Mouse (Mus musculus) gastrocnemius, postnatal 14 days (tissue): ENCODE measurements around the gene Smim24. TPM values are rescaled to one million over a fixed set of nuclear protein-coding genes. Genes with fewer than 3 reads are reported as not detected.

Experiments
- DNase-seq: peaks from one replicate; pipeline ENCODE4 v3.0.0; 2021; ENCODE audit warnings: mixed read lengths
- intact Hi-C: fragments of 180-260 bp; cut with DNase I; formaldehyde crosslinking; loops from one replicate; pipeline ENCODE4 v1.15.1; 2025; ENCODE audit warnings: low total_unique reads
- total RNA-seq, 2 experiments: library from RNA; stranded (reverse); gene quantifications; 2 replicates each; pipeline ENCODE4 v1.2.3; 2021

The Smim24 gene
- total RNA-seq, 2 experiments from 2014 or later: 0.45 to 0.91 TPM

DNA sequence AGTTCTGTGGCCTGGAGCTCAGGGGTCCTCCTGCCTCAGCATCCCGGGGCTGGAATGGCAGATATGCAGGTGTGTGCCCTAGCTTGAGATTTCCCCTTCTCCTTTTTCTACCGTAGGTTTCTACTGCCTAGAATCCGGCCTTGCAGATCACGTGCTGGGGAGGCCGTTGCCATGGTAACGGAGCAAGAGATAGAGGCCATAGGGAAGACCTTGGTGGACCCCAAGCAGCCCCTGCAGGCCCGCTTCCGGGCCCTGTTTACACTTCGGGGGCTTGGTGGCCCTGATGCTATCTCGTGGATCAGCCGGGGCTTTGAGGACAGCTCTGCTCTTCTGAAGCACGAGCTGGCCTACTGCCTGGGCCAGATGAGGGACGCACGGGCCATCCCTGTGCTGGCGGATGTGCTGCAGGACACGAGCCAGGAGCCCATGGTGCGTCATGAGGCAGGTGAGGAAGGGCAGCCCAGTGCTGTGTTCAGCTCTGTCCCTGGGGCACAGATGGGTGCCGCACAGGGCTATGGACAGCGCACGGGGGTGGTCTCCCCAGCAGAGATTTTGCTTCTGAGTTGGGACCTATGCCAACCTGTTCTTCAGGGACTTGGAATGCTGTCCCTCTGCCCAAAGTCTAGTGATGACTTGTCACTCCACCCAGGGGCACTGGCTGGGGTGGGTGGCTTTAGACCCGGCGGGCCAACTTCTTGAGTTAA, 7.1 kb upstream of the Smim24 start:
- DNase-seq: no peak
- intact Hi-C loops: loop anchor here (5.0 kb wide), 1 partner anchor 67 kb away; no protein-coding TSS in a partner anchor

DNA sequence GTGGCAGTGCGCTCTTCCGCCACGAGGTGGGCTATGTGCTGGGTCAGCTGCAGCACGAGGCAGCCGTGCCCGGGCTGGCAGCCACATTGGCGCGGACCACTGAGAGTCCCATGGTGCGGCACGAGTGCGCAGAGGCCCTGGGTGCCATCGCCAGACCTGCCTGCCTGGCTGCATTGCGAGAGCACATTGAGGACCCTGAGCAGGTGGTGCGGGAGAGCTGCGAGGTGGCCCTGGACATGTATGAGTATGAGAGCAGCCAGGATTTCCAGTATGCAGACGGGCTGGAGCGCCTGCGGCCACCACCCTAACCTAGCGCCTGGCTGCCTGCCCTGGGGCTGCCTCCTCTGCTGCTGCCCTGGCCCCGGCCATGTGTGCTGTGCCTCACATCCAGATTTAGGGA, 5.1 kb upstream of the Smim24 start:
- intact Hi-C loops: loop anchor here (5.0 kb wide), 1 partner anchor 65 kb away; no protein-coding TSS in a partner anchor
- no peak for DNase-seq

DNA sequence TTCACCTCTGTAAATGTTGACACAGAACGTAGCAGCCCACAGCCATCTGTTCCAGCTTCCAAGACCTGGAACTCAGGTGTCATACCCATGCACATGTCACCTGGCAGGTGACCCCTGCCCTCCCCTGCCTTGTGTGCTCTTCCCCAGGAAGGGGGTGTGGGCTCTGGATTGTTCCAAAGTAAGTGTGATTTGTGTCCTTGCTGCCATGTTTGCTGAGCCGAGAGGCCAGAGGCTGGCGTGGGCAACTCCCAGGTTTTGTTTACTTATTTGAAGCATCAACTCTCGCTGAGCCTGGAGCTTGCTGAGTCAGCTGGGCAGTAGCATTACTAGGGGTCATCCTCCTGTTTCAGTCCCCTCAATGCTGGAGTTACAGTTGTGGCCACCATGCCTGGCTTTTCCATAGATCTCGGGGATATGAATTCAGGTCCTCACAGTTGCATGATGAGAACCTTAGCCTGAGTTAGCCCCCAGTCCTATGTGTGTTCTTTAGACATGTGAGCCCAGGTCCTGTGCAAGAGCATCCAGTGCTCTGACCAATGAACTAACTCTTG, 4.3 kb upstream of the Smim24 start, which contains the start of gene Gm48552:
Gm48552 (plus strand) TSS at position 501 of the 551 bp plus-strand sequence.
- intact Hi-C loops: loop anchor here (5.0 kb wide), 1 partner anchor 64 kb away; no protein-coding TSS in a partner anchor
- DNase-seq: no peak

- no peak for DNase-seq
- intact Hi-C loops: loop anchor here (5.0 kb wide), 1 partner anchor 63 kb away; no protein-coding TSS in a partner anchor
Measured at GRCm38 (mm10) chr10:81389373-81389772, 3.5 kb upstream of the Smim24 start.

DNA sequence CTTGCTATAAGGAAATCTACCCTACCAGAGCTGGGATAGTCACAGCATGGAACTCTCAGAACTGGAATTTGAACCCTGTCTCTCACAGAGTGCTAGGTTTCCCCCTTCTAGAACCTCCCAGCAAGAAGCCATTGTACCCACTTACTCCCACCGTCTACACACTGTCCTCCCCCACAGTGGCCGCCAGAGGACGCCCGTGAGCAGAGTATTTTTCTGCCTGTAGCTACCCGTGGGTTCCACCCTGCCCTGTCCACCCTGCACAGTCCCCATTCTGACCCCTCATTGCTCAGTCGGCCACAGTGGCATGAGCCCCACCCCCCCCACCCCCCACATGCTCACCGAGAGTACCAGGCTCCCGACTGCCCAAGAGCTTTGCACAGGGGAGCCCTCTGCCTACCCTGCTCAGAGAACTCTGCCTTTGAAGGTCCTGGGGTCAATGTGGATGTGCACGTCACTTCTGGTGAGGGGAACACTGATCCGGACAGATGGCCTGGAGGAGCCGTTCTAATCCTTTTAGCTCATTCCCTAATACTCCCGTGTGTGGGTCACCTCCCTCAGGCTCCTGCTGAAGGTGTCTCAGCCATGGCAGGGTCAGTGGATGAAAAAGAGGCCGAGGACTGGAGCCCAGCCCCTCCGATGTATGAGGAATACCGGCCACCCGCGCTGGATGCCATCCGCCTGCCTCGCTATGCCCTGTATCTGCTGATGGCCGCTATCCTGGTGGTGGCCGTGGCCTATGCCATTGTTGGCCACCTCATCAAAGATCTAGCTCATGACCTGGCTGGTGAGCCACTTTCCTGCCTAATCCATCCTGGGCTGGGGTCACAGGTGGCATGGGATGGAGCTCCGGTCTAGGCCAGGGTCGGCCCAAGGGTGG, 2.8 kb upstream of the Smim24 start:
- peak; percentile 79 for DNase-seq
- intact Hi-C loops: loop anchor here (5.0 kb wide), 1 partner anchor 62 kb away; no protein-coding TSS in a partner anchor

- intact Hi-C loops: no loop called here
- no peak for DNase-seq
Measured at GRCm38 (mm10) chr10:81390678-81390965, 2.2 kb upstream of the Smim24 start.

GRCm38 (mm10) chr10:81392270-81392669, 581 bp upstream of the Smim24 start:
- intact Hi-C loops: no loop called here
- DNase-seq: no peak

DNA sequence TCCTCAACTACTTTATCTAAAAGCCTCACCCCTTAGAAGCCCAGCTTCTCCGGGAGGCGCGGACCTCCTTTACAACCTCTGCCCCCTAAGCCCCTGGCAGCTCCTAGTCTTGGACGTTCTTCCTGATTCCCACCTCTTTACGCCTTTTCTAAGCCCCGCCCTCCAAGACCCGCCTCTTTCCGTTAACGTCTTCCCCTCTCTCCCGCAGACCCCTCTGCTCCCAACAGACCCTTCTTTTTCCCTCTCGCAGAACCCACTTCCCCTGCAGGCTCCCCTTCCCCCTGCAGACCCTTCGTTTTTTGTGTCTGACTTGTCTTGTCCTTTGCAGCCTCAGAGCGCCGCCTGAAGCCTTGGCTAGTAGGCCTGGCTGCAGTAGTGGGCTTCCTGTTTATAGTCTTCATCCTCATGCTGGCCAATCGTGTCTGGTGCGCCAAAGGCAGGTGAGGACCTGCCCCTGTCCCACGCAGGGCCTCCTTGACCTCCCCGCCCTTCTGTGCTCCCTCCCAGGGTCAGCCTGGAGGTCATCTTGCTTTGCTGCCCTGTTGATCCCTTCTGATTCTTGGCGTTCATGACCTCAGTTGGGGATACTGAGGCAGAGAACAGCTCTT, 709 bp downstream of the Smim24 start:
- DNase-seq: no peak
- intact Hi-C loops: loop anchor here (2.0 kb wide), 1 partner anchor 49 kb away; no protein-coding TSS in a partner anchor

GRCm38 (mm10) chr10:81395127-81395526, 2.3 kb downstream of the Smim24 start:
- intact Hi-C loops: loop anchor here (2.0 kb wide), 1 partner anchor 48 kb away; no protein-coding TSS in a partner anchor
- no peak for DNase-seq

- intact Hi-C loops: loop anchor here (2.0 kb wide), 1 partner anchor 47 kb away; no protein-coding TSS in a partner anchor
- no peak for DNase-seq
Measured at GRCm38 (mm10) chr10:81395865-81396264, 3.0 kb downstream of the Smim24 start.

DNA sequence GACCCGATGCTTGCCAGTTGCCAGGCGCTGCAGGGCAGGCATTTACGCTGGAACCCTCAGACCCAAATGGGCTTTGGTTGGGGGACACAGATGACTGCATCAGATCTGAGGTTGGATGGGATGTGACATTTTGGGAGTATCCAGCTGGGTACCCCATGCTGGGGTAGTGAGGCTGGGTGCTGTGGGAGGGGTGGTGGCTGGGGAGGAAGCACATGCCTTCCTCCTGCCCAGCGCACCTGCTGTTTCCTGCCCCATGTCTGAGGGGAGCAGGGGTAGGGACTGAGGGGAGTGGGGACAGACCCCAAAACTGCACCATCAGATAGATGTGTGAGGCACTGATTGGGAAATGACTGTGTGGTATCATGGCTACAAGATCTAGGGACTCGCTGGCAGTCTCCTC, 3.9 kb downstream of the Smim24 start:
- intact Hi-C loops: no loop called here
- DNase-seq: no peak

GRCm38 (mm10) chr10:81399296-81399695, 6.4 kb downstream of the Smim24 start:
- intact Hi-C loops: no loop called here
- DNase-seq: no peak

- intact Hi-C loops: no loop called here
- no peak for DNase-seq
Measured at GRCm38 (mm10) chr10:81399798-81400308, 7.0 kb downstream of the Smim24 start.

GRCm38 (mm10) chr10:81400371-81401204, 7.7 kb downstream of the Smim24 start:
- no peak for DNase-seq
- intact Hi-C loops: no loop called here

- DNase-seq: no peak
- intact Hi-C loops: no loop called here
Measured at GRCm38 (mm10) chr10:81401205-81401520, 8.3 kb downstream of the Smim24 start.

DNA sequence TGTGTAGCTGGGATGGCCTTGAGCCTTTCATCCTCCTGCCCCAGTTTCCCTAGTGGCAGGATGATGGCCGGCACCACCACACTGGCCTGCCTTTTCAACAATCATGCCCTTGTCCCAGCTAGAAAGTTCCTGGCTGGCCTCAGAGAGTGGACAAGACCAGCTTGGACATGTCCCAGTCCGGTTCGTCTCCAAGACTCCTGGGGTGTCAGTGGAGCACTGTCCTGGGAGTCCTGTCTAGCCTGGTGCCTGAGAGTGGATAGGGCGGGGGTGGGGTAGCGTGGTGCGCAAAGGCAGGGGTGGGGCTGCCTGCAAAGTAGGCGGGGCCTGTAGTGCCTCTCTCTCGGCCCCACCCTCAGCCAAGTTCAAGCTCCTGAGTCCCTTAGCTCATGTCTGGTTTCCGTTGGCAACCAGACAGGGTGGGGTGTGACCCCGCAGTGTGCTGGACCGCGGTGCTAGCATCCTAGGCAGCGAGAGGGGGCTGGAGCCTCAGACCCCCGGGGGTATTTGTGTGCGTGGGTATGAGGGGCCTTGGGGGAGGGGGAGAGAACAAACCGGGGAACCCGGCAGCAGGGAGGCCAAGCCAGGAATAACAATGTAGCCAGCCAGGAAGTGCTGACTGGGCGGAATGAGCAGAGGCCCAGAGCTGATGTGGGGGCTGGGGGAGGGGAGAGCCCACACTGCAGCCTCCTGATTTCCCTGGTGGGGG, 8.8 kb downstream of the Smim24 start:
- intact Hi-C loops: no loop called here
- DNase-seq: peak; percentile 84

GRCm38 (mm10) chr10:81402227-81402765, 9.4 kb downstream of the Smim24 start:
- peak; percentile 19 for DNase-seq
- intact Hi-C loops: no loop called here

DNA sequence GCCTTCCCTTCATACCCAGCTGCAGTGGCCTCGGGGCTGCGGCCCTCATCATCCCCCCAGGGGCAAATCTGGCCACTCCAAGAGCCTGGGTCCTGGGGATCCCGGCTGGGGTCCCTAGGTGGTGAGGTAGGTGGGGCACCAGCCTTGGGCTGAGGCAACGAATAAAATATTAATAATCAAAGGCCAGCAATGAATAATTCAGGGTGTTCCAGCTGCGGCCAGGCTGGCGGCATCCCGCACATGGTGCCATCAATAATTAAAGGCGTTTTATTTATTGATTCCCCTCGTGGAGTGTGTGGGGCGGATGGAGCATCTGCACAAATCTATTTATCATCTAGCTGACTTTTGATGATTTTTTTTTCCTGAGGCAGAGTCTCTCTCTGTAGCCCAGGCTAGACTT, 10.7 kb downstream of the Smim24 start:
- intact Hi-C loops: no loop called here
- no peak for DNase-seq
